Mouse (Mus musculus): ENCODE measurements around the gene Ube2s.
"Not testable (repeated sequence)": the region's sequence is repeated elsewhere in the genome, so short reads cannot be mapped to it uniquely, and the experiment has no call there.

Gene Ube2s

DNA sequence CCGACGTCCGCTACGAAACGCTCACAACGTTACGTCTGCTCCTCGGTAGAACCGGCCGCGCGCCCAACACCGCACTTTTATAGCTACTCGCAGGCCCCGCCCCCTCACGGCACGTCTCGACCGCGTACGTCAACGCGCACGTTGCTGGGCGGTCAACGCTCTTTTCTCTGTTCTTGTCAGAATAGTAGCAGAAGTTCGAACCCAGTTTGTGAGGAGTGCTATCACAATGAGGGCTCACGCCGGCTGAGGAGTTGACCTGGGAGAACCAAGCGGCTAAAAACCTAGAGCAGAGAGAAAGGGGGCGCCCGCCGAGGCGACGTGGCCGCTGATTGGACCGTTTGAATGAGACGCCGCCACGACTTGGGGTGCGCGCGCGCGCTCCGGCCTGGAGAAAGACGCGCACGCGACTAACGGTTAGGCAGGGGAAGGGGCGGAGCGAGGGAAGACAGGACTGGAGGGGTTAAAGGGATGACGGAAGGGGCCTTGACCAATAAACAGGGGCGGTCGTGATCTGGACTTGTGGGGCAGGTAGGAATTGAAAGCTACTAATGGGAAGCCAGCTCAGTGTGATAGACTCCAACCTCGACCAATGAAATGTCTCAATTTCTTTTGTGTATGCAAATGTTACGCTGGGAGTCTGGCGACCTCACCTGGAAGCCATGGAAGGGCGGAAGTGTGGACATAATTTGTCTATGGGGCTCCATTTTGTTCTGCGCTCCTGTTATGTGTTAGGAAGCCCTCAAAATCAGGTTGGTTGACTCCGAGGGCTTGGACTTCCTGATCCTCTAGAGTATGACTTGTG, at the start of gene Ube2s:
Gene Ube2s, minus strand, starts transcription at position 288 of the 802 bp plus-strand sequence.
- peak; percentile 95 to 96 for DNase-seq (ENCODE audit: low spot score in 2 of 2)

DNA sequence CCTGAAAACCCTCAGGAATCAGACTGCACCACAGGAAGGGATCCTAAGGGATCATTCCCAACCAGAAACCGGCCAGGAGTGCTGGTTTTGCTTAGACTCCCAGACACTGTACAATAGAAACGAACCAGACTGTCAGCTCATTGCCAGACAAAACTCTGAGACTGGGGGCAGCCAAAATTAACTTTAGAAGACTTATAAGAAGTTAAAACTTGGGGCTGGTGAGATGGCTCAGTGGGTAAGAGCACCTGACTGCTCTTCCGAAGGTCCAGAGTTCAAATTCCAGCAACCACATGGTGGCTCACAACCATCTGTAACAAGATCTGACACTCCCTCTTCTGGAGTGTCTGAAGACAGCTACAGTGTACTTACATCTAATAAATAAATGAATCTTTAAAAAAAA, 48.5 kb upstream of the Ube2s start:
- DNase-seq (ENCODE audit: low spot score in 2 of 2), result not testable (repeated sequence)

DNA sequence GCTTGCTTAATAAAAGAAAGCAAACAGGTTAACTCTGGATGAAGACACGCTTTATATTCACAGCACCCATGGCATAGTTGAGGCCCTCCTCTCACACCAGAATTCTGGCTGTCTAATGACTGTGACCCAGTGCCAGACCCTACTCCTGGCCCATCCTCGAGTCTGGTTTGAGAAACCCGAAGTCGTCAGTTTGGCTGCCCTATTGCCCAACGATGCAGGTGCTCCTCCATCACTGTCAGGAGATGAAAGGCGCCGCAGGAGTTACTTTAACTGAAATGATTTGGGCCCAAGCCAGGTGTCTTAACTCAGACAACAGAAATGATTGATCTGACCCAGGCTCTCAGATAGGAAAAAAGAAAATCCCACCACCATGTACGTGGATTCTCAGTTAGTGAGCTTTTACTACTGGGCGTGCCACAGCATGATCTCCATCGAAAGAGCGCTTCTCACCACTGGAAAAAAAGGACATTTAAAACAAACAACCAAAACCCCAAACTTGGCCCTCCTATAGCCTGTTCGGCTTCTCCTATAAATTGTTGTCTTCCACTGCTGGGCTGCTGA, 47.1 kb upstream of the Ube2s start:
- no peak for DNase-seq (ENCODE audit: low spot score in 2 of 2)

DNA sequence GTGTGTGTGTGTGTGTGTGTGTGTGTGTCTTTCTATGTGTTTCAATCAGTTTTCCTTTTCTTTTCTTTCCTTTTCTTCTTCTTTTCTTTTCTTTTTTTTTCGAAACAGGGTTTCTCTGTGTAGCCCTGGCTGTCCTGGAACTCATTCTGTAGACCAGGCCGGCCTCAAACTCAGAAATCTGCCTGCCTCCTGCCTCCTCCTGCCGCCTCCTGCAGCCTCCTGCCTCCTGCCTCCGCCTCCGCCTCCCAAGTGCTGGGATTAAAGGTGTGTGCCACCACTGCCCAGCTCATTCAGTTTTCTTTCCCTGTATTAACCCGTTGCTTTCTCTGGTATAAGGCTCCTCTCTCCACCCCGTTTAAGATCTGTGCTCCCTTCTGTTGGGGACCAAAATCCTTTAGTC, 44.9 kb upstream of the Ube2s start:
- no peak for DNase-seq (ENCODE audit: low spot score in 2 of 2)

DNA sequence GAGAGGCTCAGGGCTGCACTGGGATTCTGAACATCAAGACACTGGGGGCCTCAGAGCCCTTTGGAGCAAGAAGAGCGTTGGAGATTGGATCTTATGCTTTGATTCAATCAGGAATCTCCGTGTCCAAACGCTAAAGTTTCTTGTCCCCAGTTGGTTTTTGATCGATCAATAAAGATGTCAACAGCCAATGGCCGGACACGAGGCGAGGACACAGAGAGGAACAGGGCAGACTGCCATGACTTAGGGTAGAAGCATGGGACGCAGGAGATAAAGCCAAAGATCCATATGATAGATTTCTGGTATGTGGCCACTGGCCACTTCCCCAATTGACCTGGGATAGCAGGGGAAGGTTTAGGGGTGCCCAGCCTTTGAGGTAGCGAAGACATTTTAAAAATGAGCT, 44.1 kb upstream of the Ube2s start:
- DNase-seq (ENCODE audit: low spot score in 2 of 2), result no peak

DNA sequence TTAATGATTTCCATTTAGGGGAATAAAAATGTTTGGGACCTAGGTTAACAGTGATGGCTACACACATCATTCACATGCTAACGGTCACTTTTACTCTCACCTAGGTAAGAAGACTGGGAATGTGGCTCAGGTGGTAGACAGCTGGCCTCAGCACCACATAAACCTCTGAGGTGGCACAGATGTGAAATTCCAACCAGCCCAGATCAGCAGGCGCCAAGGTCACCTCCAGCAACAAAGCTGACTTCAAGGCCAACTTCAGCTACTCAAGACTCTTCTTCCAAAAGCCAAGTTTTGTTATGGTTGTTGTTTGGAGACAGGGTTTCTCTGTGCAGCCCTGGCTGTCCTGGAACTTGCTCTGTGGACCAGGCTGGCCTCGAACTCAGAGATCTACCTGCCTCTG, 41.2 kb upstream of the Ube2s start:
- DNase-seq (ENCODE audit: low spot score in 2 of 2), result no peak

DNA sequence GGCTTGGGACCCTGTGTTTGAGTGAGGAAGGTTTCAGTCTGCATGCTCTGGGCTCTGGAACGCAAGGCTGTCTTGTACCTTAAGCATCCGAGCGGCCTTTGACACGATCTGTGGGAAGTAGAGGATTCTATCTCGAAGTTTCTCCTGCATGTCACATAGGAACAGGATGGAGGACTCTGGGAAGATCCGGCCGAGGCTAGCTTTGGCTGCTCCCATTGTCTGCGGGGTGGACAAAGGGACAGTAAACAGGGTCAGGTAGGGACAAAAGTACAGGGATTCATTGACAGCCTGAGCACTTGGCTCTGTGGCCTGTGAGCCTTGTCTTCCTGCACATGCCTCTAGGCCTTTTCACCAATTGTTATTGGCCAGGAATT, 38.9 kb upstream of the Ube2s start:
- no peak for DNase-seq (ENCODE audit: low spot score in 2 of 2)

DNA sequence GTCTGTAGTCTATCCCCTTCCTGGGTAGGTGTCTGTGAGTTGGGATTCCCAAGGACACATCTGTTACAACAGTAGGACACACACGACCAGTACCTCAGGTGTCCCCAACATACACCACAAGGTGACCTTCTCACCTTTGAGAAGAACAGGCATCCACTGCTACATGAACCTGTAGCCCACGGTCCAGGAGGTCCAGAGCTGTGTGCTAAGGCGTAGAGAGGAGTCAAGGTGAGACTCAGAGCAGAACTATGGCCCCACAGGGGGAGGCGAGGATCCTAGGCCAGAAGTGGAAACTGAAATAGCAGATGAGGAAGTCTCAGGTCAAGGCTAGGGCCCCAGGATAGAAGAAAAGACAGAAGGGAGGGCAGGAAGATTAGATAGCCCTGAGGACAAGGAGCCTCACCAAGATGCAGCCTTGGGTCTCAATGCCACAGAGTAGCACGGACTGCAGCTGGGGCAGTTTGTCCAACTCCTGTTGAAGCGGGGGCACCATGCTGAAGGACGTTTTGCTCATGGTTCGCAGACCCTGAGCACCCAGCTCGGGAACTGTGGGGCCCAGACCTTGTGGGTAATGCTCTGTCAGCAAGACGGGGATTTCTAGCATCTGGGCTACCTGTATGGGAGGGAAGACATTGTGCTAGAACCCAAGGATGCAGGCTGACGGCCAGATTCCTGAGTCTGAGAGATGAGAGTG, 38.4 kb upstream of the Ube2s start:
- DNase-seq (ENCODE audit: low spot score in 2 of 2), result no peak

DNA sequence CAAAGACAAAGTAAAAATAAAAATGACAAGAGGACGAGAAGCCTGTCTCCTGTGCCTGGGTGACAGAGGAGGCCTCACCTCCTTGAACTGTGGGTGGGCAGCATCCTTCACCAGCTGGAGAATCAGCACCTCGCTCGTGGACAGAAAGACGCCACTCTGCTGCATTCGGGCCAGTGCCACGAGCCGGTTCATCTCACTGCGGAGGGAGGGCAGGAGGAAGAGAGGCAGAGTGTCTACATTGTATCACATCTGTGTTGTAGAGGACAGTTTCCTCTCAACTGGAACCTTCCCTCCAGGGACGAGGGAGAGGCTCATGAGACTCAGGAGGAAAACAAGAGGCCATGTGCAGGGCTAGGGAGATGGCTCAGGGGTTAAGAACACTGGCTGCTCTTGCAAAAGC, 37.0 kb upstream of the Ube2s start:
- no peak for DNase-seq (ENCODE audit: low spot score in 2 of 2)

DNA sequence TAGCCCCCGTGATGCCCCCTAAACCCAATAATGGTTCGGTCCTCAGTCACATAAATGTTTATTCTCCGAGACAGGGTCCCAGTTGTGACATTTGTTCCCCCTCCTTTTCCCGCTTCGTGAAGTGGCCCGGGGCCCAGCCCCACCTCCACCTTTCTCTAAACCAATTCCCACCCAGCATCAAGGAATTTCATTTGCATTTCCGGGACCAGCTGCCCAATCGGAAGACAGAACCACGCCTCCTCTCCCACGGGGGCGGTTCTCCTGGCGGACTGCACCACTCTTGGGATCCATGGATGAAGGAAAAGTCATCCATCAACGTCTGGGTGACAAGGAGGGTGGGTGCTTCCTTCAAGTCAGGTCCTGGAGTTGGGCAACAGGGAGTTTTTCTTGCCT, 32.5 kb upstream of the Ube2s start:
- DNase-seq (ENCODE audit: low spot score in 2 of 2), result peak; percentile 74 to 86

DNA sequence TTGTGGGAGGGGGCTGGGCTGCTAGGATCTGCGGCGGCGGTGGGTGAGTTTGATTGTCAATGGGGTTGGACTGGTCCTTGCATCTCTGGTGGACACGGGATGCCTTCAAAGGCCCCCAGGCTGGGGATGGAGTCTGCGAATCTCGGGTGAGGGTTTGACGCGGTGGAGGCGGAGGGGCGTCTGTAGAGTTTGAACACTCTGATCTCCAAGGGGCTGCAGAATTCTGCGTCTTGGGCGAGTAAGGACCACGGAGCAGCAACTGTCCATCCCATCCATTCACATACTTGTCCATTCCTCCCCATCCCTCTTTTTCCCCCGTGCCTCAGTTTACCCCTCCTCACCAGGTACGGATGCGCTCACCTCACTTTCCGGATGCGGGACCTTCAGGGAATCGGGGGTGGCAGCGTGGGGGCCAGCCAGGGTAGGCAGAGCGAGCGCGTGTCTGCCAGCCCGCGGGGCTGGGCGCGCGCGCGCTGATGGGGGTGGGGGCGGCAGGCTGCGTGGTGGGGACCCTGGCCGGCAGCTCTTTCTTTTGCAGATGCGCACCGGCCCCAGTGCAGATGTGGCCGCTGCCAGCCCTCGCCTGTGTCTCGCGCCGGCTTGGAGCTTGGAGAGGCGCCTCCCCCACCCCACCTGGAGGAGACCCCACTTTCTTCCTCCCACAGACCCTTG, 32.0 kb upstream of the Ube2s start, which contains the start of gene Shisa7:
Gene Shisa7, minus strand, starts transcription at position 452 of the 672 bp plus-strand sequence.
- DNase-seq (ENCODE audit: low spot score in 2 of 2), result peak in 1 of 2 experiments; percentile 36

DNA sequence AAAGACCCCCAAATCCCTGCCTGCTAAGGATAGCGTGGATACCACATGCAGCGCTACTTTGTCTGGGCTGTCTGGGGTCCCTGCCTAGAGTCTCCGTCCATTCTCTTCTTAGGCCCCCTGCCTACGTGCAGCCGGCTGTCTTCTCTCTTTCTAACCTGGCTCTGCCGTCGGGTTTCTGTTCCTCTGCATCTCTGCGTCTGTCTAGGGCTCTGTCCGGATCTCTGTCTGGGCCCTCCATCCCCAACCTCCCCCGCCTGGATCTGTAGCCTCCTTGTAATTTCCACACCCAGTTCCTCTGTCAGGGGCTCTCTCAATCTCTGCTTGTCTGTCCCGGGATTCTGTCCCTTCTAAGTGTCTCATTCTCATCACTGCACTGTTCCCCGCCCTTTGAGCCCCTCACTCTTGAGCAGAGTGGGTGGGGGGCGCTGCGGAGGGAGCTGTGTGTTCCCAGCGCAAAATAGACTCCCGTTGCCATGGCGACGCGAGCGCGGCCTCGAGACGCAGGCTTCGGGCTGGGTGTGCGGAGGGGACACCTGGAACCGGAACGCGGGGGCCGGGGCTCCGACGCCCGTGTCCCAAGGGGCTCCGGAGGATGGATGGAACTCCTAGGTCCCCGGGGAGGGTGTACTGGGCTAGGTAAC, 31.3 kb upstream of the Ube2s start:
- DNase-seq (ENCODE audit: low spot score in 2 of 2), result peak; percentile 62 to 74

DNA sequence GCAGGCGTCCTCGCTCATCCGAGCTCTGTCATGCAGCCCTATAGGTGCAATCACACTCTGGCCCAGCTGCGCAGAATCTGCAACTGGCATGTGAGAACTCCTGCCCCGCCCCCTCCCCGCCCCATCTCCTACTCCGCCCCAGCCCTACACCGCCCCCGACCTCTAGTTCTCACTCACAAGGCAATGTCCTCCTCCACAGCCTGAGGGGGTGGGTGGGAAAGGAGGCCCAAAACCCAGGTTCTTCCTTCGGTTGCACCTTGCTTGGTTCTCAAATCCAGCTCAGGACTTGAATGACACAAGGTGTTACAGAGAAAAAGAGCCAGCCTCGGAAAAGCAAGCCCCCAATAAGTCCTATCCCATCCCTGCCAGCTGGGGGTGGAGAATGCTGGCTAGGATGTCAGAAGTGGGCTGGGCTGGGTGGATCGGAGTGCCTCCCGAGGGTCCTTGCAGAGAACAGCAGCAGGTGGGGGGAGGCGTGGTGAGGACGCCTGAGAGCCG, 30.3 kb upstream of the Ube2s start:
- DNase-seq (ENCODE audit: low spot score in 2 of 2), result peak; percentile 35 to 39

DNA sequence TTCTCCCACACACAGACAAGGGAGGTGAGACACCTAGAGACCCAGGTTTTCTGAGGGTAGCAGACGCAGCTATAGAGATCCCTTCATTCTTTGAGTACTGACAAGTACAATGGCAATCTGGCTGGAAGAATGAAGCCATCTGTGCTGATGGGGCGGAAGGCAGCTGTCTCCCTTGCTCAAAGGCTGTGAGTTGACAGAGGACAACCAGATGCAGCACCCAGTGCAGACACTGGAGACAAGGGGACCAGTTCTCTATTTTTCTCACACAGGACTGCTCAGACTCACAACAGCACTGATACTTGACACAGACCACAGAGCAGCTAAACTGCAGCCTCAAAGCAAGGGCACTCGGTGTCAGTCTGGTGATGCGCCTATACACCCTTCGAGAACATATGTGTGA, 29.7 kb upstream of the Ube2s start:
- DNase-seq (ENCODE audit: low spot score in 2 of 2), result peak; percentile 22 to 34

DNA sequence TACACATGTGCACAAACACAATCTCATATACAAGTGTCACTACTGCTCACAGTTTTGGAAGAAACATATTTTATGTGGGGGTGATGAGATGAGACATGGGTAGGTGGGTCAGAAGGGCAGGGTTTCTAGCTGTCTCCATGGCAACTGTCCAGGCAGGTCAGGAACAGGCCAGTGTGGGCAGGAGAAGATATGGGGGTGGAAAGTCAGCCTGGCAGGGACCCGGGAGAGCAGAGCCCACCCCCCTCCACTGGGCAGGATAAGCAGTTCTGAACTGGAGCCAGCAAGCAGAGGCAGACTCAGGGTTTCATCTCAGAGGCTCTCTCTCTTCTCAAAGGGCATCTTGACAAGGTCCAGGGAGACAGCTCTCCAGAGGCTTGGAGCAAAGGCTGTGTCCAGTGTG, 25.2 kb upstream of the Ube2s start:
- DNase-seq (ENCODE audit: low spot score in 2 of 2), result no peak

DNA sequence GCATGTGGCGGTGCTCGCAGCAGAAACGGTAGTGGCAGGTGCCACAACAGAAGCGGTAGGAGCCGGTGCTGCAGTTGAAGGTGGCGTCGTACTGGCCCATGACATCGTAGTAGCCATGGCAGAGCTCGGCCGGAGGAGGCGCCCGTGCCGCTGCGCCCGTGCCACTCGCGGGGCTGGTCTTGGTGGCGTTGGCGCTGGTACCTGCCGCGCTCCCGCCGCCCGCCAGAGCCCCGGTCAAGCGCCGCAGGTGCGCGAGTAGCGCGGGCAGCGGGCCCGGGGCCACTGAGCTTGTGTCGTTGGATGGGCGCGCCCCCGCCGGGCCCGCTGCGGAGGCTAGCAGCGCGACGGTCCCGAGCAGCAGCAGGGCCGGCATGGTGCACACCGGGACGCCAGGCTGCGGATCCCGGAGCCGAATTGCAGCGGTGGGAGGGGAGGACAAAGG, 24.0 kb upstream of the Ube2s start:
- peak in 1 of 2 experiments; percentile 14 for DNase-seq (ENCODE audit: low spot score in 2 of 2)

DNA sequence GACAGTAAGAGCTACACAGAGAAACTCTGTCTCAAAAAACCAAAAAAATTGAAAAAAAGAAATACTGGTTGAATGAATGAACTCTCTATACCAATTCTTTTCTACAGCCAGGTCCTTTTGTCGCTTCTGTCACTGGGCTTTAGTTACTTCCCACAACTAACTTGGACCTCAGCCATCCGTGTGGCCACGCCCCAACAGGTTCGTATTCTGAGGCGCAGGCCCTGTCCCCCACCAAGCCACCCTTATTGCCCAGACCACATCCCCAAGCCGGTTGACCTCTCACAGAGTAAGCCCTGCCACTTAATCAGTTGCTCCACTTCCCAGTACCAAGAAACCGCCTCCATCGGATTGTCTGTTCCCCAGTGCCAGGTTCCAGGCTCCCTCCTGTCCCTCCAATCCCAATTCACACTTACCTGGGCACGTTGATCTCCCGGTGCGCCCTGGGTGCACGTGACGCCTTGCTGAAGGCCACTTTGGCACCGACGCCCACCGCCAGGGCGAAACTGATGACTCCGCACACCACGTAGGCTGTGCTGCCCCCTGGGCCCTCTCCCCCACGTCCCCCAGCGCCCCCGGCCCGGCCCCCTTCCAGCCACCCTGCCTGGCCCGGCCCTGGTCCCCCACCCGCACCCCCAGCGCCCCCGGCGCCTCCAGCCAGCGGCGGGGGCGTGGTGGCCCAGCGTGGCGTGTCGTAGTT, 23.4 kb upstream of the Ube2s start:
- no peak for DNase-seq (ENCODE audit: low spot score in 2 of 2)

DNA sequence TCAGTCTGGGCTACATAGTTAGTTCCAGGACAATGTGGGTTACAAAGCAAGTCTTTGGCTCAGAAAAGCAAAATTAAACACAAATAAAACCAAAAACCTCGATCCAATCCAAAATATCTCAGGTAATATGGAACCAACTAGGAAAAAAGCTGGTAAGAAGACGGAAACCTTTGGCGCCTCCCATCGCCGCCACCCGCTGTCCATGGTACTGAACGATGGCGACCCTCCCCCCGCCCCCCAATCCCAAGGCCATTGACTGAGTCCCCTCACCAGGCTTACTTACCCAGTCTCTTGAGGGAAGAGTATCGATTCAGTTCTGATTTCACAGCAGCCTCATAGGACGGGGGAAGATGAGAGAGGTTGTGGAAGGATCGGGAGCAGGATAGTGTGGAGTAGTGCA, 18.1 kb upstream of the Ube2s start:
- no peak for DNase-seq (ENCODE audit: low spot score in 2 of 2)

DNA sequence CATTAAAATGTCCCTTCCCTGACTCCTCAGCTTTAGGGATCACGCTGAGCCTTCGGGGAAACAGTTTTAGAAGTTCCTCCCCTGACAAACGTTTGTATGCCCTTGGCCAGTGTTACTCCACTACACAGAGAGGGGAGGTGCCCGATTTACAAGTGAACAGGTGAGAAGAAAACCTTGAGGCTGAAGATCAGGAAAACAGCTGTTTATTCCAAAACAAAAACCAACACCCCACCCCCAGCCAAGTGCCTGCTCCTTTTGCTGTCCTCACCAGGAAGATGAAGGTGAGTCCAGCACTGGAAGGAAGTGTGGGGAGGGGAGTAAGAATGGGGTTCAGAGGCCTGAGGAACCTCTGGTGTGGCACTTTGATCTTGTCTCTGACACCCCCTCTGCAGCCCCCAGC, 13.0 kb upstream of the Ube2s start:
- no peak for DNase-seq (ENCODE audit: low spot score in 2 of 2)

DNA sequence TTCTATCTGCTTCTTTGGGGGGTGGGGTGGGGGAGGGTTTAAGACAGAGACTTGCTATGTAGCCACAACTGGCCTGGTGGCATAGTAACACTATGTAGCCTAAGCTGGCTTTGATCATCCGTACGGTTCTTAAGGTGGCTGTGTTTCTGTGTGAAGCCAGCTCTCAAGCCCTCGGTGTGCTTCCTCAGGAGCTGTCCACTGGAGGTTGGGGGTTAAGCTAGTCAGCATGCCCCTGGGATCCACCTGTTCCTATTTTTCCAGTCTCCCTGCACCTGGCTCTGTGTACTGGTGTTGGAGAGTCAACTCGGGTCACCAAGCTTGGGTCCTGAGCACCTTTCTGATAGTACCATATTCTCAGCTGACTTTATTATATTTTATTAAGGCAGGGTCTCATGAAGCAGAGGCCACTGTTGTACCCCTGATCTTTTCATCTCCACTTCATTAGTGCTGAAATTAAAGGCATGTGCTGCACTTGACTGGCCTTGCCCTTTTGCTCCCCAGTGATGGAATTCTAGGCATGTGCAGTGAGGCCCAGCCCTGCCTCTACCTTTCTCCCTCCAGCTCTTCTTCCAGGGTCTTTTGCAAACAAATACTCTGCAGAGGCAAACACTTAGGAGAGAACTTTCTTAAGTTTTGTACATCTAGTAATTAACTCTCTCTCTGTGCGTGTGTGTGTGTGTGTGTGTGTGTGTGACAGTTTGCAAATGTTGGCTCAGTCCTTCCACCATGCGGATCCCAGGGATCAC, 9.9 kb upstream of the Ube2s start:
- no peak for DNase-seq (ENCODE audit: low spot score in 2 of 2)
